Mouse (Mus musculus): ENCODE data around the gene Fbxo3. TPM values are rescaled to one million over a fixed set of nuclear protein-coding genes. Genes with fewer than 3 reads are reported as not detected.
"Not testable (repeated sequence)": the region's sequence is repeated elsewhere in the genome, so short reads cannot be mapped to it uniquely, and the experiment has no call there.

The Fbxo3 gene
- polyA plus RNA-seq, 1 experiment: 41.1 TPM

DNA sequence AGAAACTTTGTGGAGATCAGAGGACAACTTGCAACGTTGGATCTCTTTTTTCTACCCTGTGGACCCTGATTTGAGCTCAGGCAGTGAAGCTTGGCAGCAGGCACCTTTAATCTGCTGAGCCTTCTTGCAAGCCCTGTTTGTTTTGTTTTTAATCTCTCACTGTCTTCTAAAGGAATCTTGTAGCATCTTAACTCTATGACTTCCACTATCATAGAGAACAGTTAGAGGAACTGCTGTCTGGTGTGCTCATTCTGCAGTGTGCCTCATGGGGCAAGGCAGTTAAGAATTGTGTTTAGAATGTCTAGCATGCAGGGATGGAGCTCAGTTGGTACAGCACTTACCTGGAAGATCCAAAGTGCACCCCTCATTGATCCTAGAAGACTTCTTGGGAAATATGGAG, 72.4 kb downstream of the Fbxo3 start:
- Histone ChIP-seq H3K4me1 (ENCODE audit: control insufficient read depth, insufficient read depth, low read length) (peaks cover 2% of the 10 kb centered on the region), H3K9ac (ENCODE audit: low read depth, poor library complexity, severe bottlenecking) (no peak overlapping the region), H3K36me3 (ENCODE audit: control insufficient read depth, insufficient read depth, low read length, poor library complexity, severe bottlenecking) (no peaks in the 10 kb centered on the region), H3K27ac (ENCODE audit: insufficient read depth, low read length) (no peak overlapping the region), H3K27me3 (ENCODE audit: control insufficient read depth, insufficient read depth, low read length, poor library complexity, severe bottlenecking) (no peaks in the 10 kb centered on the region), H3K4me3 (ENCODE audit: low read depth, low read length) (no peak overlapping the region), H3K9me3 (replicated peaks; ENCODE audit: control insufficient read depth, insufficient read depth, low read length, poor library complexity, severe bottlenecking) (no peaks in the 10 kb centered on the region)
- no peak for TF ChIP-seq POLR2A (IDR thresholded peaks at IDR 0.05; ENCODE audit: insufficient read depth, low read length)
- no peak for TF ChIP-seq EP300 (IDR thresholded peaks at IDR 0.05; ENCODE audit: insufficient read depth, low read depth, low read length)
- TF ChIP-seq CTCF (IDR thresholded peaks at IDR 0.05; ENCODE audit: low read depth, low read length): no peak

- Histone ChIP-seq H3K9me3 (replicated peaks; ENCODE audit: control insufficient read depth, insufficient read depth, low read length, poor library complexity, severe bottlenecking) (no peaks in the 10 kb centered on the region), H3K4me3 (ENCODE audit: low read depth, low read length) (no peak overlapping the region), H3K27me3 (ENCODE audit: control insufficient read depth, insufficient read depth, low read length, poor library complexity, severe bottlenecking) (no peaks in the 10 kb centered on the region), H3K9ac (ENCODE audit: low read depth, poor library complexity, severe bottlenecking) (no peak overlapping the region), H3K4me1 (ENCODE audit: control insufficient read depth, insufficient read depth, low read length) (peaks cover 3% of the 10 kb centered on the region), H3K36me3 (ENCODE audit: control insufficient read depth, insufficient read depth, low read length, poor library complexity, severe bottlenecking) (no peaks in the 10 kb centered on the region), H3K27ac (ENCODE audit: insufficient read depth, low read length) (no peak overlapping the region)
- TF ChIP-seq CTCF (IDR thresholded peaks at IDR 0.05; ENCODE audit: low read depth, low read length) (no peak), POLR2A (IDR thresholded peaks at IDR 0.05; ENCODE audit: insufficient read depth, low read length) (no peak), EP300 (IDR thresholded peaks at IDR 0.05; ENCODE audit: insufficient read depth, low read depth, low read length) (no peak)
Observed at GRCm38 (mm10) chr2:104104800-104105199, 77.3 kb downstream of the Fbxo3 start.

GRCm38 (mm10) chr2:104109021-104109420, 81.5 kb downstream of the Fbxo3 start:
- not testable (repeated sequence) for H3K36me3 ChIP-seq (ENCODE audit: control insufficient read depth, insufficient read depth, low read length, poor library complexity, severe bottlenecking); H3K9me3 ChIP-seq (replicated peaks; ENCODE audit: control insufficient read depth, insufficient read depth, low read length, poor library complexity, severe bottlenecking); H3K9ac ChIP-seq (ENCODE audit: low read depth, poor library complexity, severe bottlenecking); H3K27me3 ChIP-seq (ENCODE audit: control insufficient read depth, insufficient read depth, low read length, poor library complexity, severe bottlenecking); H3K27ac ChIP-seq (ENCODE audit: insufficient read depth, low read length); H3K4me1 ChIP-seq (ENCODE audit: control insufficient read depth, insufficient read depth, low read length); H3K4me3 ChIP-seq (ENCODE audit: low read depth, low read length)

GRCm38 (mm10) chr2:104109528-104109927, 82.0 kb downstream of the Fbxo3 start:
- Histone ChIP-seq H3K9me3 (replicated peaks; ENCODE audit: control insufficient read depth, insufficient read depth, low read length, poor library complexity, severe bottlenecking) (no peaks in the 10 kb centered on the region), H3K27ac (ENCODE audit: insufficient read depth, low read length) (no peak overlapping the region), H3K4me1 (ENCODE audit: control insufficient read depth, insufficient read depth, low read length) (peaks cover 5% of the 10 kb centered on the region), H3K27me3 (ENCODE audit: control insufficient read depth, insufficient read depth, low read length, poor library complexity, severe bottlenecking) (no peaks in the 10 kb centered on the region), H3K4me3 (ENCODE audit: low read depth, low read length) (no peak overlapping the region), H3K9ac (ENCODE audit: low read depth, poor library complexity, severe bottlenecking) (0 out of 2 replicates have a peak overlapping the region, but pooled peaks have one; percentile 35), H3K36me3 (ENCODE audit: control insufficient read depth, insufficient read depth, low read length, poor library complexity, severe bottlenecking) (no peaks in the 10 kb centered on the region)
- TF ChIP-seq POLR2A (IDR thresholded peaks at IDR 0.05; ENCODE audit: insufficient read depth, low read length) (no peak), CTCF (IDR thresholded peaks at IDR 0.05; ENCODE audit: low read depth, low read length) (no peak), EP300 (IDR thresholded peaks at IDR 0.05; ENCODE audit: insufficient read depth, low read depth, low read length) (no peak)

DNA sequence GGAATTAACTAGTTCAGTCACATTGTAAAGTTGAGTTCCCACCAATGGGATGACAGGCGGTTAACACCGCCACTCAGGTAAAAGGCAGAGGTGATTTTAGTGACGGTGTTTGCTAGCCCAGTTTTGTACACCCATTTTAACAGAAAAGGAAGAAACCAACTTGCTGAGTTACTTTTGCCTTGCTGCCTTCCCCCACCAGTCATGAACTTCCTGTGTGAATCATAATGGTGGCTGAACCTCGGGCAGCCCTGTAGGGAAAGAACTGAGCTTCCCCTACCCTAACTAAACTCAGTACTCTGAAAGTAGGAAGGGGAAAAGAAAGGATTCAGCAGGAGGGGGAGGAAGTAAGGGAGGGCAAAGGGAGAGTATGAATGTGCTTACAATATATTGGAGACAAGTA, 82.5 kb downstream of the Fbxo3 start:
- H3K27me3 ChIP-seq (ENCODE audit: control insufficient read depth, insufficient read depth, low read length, poor library complexity, severe bottlenecking): no peaks in the 10 kb centered on the region
- peak overlapping the region; percentile 44; the same call in 1 of the 2 replicates for H3K27ac ChIP-seq (ENCODE audit: insufficient read depth, low read length)
- H3K4me3 ChIP-seq (ENCODE audit: low read depth, low read length): no peak overlapping the region
- peaks cover 5% of the 10 kb centered on the region for H3K4me1 ChIP-seq (ENCODE audit: control insufficient read depth, insufficient read depth, low read length)
- H3K9me3 ChIP-seq (replicated peaks; ENCODE audit: control insufficient read depth, insufficient read depth, low read length, poor library complexity, severe bottlenecking): no peaks in the 10 kb centered on the region
- TF ChIP-seq POLR2A (IDR thresholded peaks at IDR 0.05; ENCODE audit: insufficient read depth, low read length): no peak
- TF ChIP-seq EP300 (IDR thresholded peaks at IDR 0.05; ENCODE audit: insufficient read depth, low read depth, low read length): no peak
- no peak for TF ChIP-seq CTCF (IDR thresholded peaks at IDR 0.05; ENCODE audit: low read depth, low read length)
- H3K36me3 ChIP-seq (ENCODE audit: control insufficient read depth, insufficient read depth, low read length, poor library complexity, severe bottlenecking): no peaks in the 10 kb centered on the region
- H3K9ac ChIP-seq (ENCODE audit: low read depth, poor library complexity, severe bottlenecking): peak overlapping the region; percentile 35; the same call in 1 of the 2 replicates

- not testable (repeated sequence) for H3K9ac ChIP-seq (ENCODE audit: low read depth, poor library complexity, severe bottlenecking); H3K36me3 ChIP-seq (ENCODE audit: control insufficient read depth, insufficient read depth, low read length, poor library complexity, severe bottlenecking); H3K4me3 ChIP-seq (ENCODE audit: low read depth, low read length); H3K27me3 ChIP-seq (ENCODE audit: control insufficient read depth, insufficient read depth, low read length, poor library complexity, severe bottlenecking); H3K9me3 ChIP-seq (replicated peaks; ENCODE audit: control insufficient read depth, insufficient read depth, low read length, poor library complexity, severe bottlenecking); H3K27ac ChIP-seq (ENCODE audit: insufficient read depth, low read length); H3K4me1 ChIP-seq (ENCODE audit: control insufficient read depth, insufficient read depth, low read length)
Observed at GRCm38 (mm10) chr2:104111170-104111797, 83.8 kb downstream of the Fbxo3 start.

Other genes with a start within 250 kb of the Fbxo3 start
- 536 and 550 TPM in 2 replicates for gene Caprin1, start 230.1 kb upstream of the Fbxo3 start, polyA plus RNA-seq (2011; ENCODE audit: insufficient read depth, insufficient read length, low read depth, missing spikeins)
- 0.78 TPM in 1 of 2 replicates, not detected in the other for gene Lmo2, start 69.7 kb upstream of the Fbxo3 start, polyA plus RNA-seq (2011; ENCODE audit: insufficient read depth, insufficient read length, low read depth, missing spikeins)
- not detected in 2 replicates for gene 4931422A03Rik, start 640 bp downstream of the Fbxo3 start, polyA plus RNA-seq (2011; ENCODE audit: insufficient read depth, insufficient read length, low read depth, missing spikeins)
- gene Gm10912, start 38.1 kb downstream of the Fbxo3 start, polyA plus RNA-seq (2011; ENCODE audit: insufficient read depth, insufficient read length, low read depth, missing spikeins): not detected in 2 replicates
- gene Gm10799, start 40.8 kb downstream of the Fbxo3 start, polyA plus RNA-seq (2011; ENCODE audit: insufficient read depth, insufficient read length, low read depth, missing spikeins): not detected in 2 replicates
- gene Cd59b, start 42.1 kb downstream of the Fbxo3 start, polyA plus RNA-seq (2011; ENCODE audit: insufficient read depth, insufficient read length, low read depth, missing spikeins): 11.7 and 12.2 TPM in 2 replicates
- gene Cd59a, start 68.1 kb downstream of the Fbxo3 start, polyA plus RNA-seq (2011; ENCODE audit: insufficient read depth, insufficient read length, low read depth, missing spikeins): 8.9 and 10.5 TPM in 2 replicates
- gene A930018P22Rik, start 95.0 kb downstream of the Fbxo3 start, polyA plus RNA-seq (2011; ENCODE audit: insufficient read depth, insufficient read length, low read depth, missing spikeins): not detected in 2 replicates

All from ES-Bruce4 (cell line).